Mouse (Mus musculus) embryonic facial prominence, embryonic 14.5 days (tissue): ENCODE measurements around the gene Rab11a. TPM values are rescaled to one million over a fixed set of nuclear protein-coding genes. Genes with fewer than 3 reads are reported as not detected.

Source experiments
- ATAC-seq: fragments of 200-750 bp; cut with Nextera tagmentation; 2 replicates; pipeline ENCODE4 v1.8.0; 2017; ENCODE audit warnings: low read depth, moderate number of reproducible peaks, moderate TSS enrichment
- DNase-seq: peaks from one replicate; pipeline ENCODE4 v3.0.0-alpha.2; 2015; ENCODE audit warnings: low spot score
- H3K27ac ChIP-seq: fragments of 300-500 bp; sonication (generic); replicated peaks from 2 replicates; pipeline ENCODE4 v1.5.1; 2014; ENCODE audit warnings: low read depth, mild to moderate bottlenecking, low read length, moderate library complexity
- H3K27me3 ChIP-seq: fragments of 300-500 bp; sonication (generic); replicated peaks from 2 replicates; pipeline ENCODE4 v1.6.1; 2014; ENCODE audit warnings: low read length; ENCODE audit not compliant: control insufficient read depth, insufficient read depth
- H3K36me3 ChIP-seq: fragments of 300-500 bp; sonication (generic); 2 replicates; pipeline ENCODE4 v1.6.1; 2014; ENCODE audit warnings: low read length, mixed read lengths; ENCODE audit not compliant: control insufficient read depth, insufficient read depth
- H3K4me1 ChIP-seq: fragments of 300-500 bp; sonication (generic); 2 replicates; pipeline ENCODE4 v1.6.1; 2014; ENCODE audit warnings: antibody characterized with exemption, low read length; ENCODE audit not compliant: control insufficient read depth, insufficient read depth
- H3K4me2 ChIP-seq: fragments of 300-500 bp; sonication (generic); 2 replicates; pipeline ENCODE4 v1.6.1; 2014; ENCODE audit warnings: low read depth, mild to moderate bottlenecking, low read length, moderate library complexity, mixed read lengths
- H3K4me3 ChIP-seq: fragments of 300-500 bp; sonication (generic); 2 replicates; pipeline ENCODE4 v1.5.1; 2014; ENCODE audit warnings: low read depth, mild to moderate bottlenecking, low read length
- H3K9ac ChIP-seq: fragments of 300-500 bp; sonication (generic); 2 replicates; pipeline ENCODE4 v1.6.1; 2014; ENCODE audit warnings: low read depth, mild to moderate bottlenecking, low read length, moderate library complexity, mixed read lengths
- H3K9me3 ChIP-seq: fragments of 300-500 bp; sonication (generic); 2 replicates; pipeline ENCODE4 v1.6.1; 2016; ENCODE audit warnings: low read length; ENCODE audit not compliant: control insufficient read depth
- WGBS: fragments of 180-500 bp; shearing (Covaris S2); extraction: QIAGEN DNeasy Blood & Tissue Kit; methylation state at CpG from one replicate; pipeline ENCODE4 v1.1.7; 2014; 5-methylcytosine and 5-hydroxymethylcytosine counted together
- polyA plus RNA-seq: library from polyadenylated mRNA; unstranded; fragments of >200 nt; fragmentation: Nextera tagmentation; extraction: Ambion mirVana; gene quantifications from 2 replicates; pipeline ENCODE4 v1.2.1, GENCODE M21; 2014

Rab11a gene
- polyA plus RNA-seq, 1 experiment from 2014 or later: 403 TPM

GRCm38 (mm10) chr9:64703420-64703965, 34.1 kb downstream of the Rab11a start:
- Histone ChIP-seq H3K4me1 (no peaks in the 10 kb centered on the region), H3K27me3 (no peaks in the 10 kb centered on the region), H3K9ac (no peak overlapping the region), H3K4me2 (no peak overlapping the region), H3K9me3 (no peaks in the 10 kb centered on the region), H3K4me3 (no peak overlapping the region), H3K27ac (no peak overlapping the region; the same call in 1 of the 2 replicates), H3K36me3 (peaks cover 28% of the 10 kb centered on the region; the same call in 1 of the 2 replicates)
- DNase-seq (no peak), ATAC-seq (no peak)

GRCm38 (mm10) chr9:64702937-64703336, 34.6 kb downstream of the Rab11a start:
- H3K4me1 ChIP-seq: no peaks in the 10 kb centered on the region
- no peak for ATAC-seq
- H3K4me3 ChIP-seq: no peak overlapping the region
- peak; percentile 71 for DNase-seq
- H3K9ac ChIP-seq: no peak overlapping the region
- no peak overlapping the region for H3K27ac ChIP-seq
- H3K36me3 ChIP-seq: peaks cover 22% of the 10 kb centered on the region; the same call in 1 of the 2 replicates
- no peaks in the 10 kb centered on the region for H3K27me3 ChIP-seq
- 72% methylated on average over 2 of the region's 2 CpGs for WGBS
- no peak overlapping the region for H3K4me2 ChIP-seq
- H3K9me3 ChIP-seq: no peaks in the 10 kb centered on the region

DNA sequence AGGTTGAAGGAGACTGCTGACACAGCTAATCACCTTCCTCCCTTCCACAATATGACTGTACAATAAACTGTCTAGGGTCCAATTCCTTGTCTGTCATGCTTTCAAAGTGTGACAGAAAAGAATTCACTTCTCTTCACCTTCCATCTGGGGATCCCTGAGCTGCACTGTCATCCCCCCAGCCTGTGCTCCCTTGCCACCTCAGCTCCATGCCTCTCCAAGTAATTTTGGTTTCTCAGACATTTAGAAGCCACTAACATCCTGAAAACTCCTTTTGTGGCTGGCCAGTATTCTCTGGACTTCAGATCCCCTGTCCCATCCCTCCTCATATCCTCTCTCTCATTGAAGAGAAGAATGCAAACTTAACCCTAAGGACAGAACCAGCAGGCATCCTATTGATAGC, 35.2 kb downstream of the Rab11a start:
- Histone ChIP-seq H3K9ac (no peak overlapping the region), H3K4me1 (no peaks in the 10 kb centered on the region), H3K27ac (no peak overlapping the region), H3K4me2 (no peak overlapping the region), H3K4me3 (no peak overlapping the region), H3K9me3 (no peaks in the 10 kb centered on the region), H3K36me3 (peaks cover 17% of the 10 kb centered on the region; the same call in 1 of the 2 replicates), H3K27me3 (no peaks in the 10 kb centered on the region)
- DNase-seq: no peak
- no peak for ATAC-seq

GRCm38 (mm10) chr9:64701651-64702050, 35.9 kb downstream of the Rab11a start:
- Histone ChIP-seq H3K4me2 (no peak overlapping the region), H3K9ac (no peak overlapping the region), H3K36me3 (peaks cover 11% of the 10 kb centered on the region; the same call in 1 of the 2 replicates), H3K4me3 (no peak overlapping the region), H3K9me3 (no peaks in the 10 kb centered on the region), H3K4me1 (no peaks in the 10 kb centered on the region), H3K27me3 (no peaks in the 10 kb centered on the region), H3K27ac (no peak overlapping the region)
- ATAC-seq (no peak), DNase-seq (peak; percentile 14)
- WGBS: 70% methylated on average over 1 of the region's 1 CpGs

- Histone ChIP-seq H3K36me3 (peaks cover 9% of the 10 kb centered on the region; the same call in 1 of the 2 replicates), H3K27ac (no peak overlapping the region), H3K27me3 (no peaks in the 10 kb centered on the region), H3K4me3 (no peak overlapping the region), H3K9ac (no peak overlapping the region), H3K9me3 (no peaks in the 10 kb centered on the region), H3K4me2 (no peak overlapping the region), H3K4me1 (no peaks in the 10 kb centered on the region)
- WGBS: 88% methylated on average over 4 of the region's 4 CpGs
- ATAC-seq (no peak), DNase-seq (no peak)
Observed at GRCm38 (mm10) chr9:64700451-64701311, 36.9 kb downstream of the Rab11a start.

DNA sequence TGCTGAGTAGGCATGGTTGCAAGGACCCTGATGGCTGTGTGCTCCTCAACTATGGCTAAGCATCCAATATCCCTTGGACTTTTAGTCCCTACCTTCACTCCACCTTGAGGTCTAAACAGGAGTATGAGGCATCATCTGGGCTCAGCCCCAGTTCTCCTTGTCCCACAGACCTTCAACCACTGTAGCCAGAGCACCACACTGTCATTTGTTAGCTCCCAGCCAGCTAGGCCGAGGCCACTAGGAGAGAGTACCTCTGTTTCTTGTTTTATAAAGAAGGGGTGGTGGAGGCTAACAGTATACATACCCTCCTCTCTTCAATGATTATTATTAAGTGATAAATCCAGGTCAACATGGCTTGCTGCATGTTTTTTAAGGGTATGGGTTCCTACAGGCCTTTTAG, 39.0 kb downstream of the Rab11a start:
- DNase-seq (no peak), ATAC-seq (no peak)
- Histone ChIP-seq H3K36me3 (peaks cover 17% of the 10 kb centered on the region), H3K27ac (no peak overlapping the region), H3K4me1 (no peaks in the 10 kb centered on the region), H3K27me3 (no peaks in the 10 kb centered on the region), H3K9ac (no peak overlapping the region), H3K4me2 (no peak overlapping the region), H3K4me3 (no peak overlapping the region), H3K9me3 (no peaks in the 10 kb centered on the region)
- WGBS: 100% methylated on average over 1 of the region's 1 CpGs

DNA sequence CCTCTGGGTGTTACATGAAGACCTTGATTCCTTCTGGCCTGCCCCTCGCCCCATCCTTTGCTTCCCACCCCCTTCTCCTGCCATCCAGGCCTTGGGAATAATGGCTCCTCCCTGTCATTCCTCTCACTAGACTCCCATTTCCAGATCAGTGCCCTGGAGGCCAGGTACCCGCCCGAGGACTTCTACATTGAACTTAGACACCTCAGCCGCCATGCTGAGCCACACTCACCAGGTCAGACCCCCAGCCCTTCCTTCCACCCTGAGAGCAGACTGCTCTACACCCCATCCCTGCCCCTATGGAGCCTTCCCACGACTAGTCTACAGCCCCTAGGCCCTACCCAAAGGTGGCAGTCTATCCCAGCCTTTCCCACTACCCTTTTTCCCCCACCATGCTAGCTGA, 39.9 kb downstream of the Rab11a start:
- Histone ChIP-seq H3K4me1 (no peaks in the 10 kb centered on the region), H3K9ac (no peak overlapping the region), H3K27ac (no peak overlapping the region), H3K36me3 (peaks cover 17% of the 10 kb centered on the region), H3K9me3 (no peaks in the 10 kb centered on the region), H3K27me3 (no peaks in the 10 kb centered on the region), H3K4me2 (no peak overlapping the region), H3K4me3 (no peak overlapping the region)
- no peak for DNase-seq
- WGBS: 88% methylated on average over 5 of the region's 5 CpGs
- ATAC-seq: no peak

DNA sequence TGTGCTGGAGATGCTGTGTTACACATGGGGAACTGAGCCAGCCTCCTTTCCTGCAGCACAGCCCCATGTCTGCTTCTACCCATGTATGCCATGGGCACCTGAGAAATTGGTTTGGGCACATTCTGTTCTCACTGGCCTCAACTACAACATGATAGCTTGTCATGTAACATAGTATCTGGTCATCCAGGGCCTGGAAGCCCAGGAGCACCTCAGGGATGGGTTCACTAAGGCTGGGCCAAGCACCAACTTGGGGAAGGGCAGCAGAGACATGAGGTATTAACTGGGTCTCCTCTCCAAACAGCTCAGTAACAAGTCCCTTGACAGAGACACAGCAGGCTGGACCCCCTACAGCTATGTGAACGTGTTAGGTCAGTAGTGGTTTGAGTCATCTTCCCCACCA, 40.6 kb downstream of the Rab11a start:
- H3K4me1 ChIP-seq: no peaks in the 10 kb centered on the region
- no peak overlapping the region for H3K4me3 ChIP-seq
- DNase-seq (no peak), ATAC-seq (no peak)
- 67% methylated on average over 1 of the region's 1 CpGs for WGBS
- H3K27me3 ChIP-seq: no peaks in the 10 kb centered on the region
- H3K9me3 ChIP-seq: no peaks in the 10 kb centered on the region
- H3K36me3 ChIP-seq: peaks cover 17% of the 10 kb centered on the region
- no peak overlapping the region for H3K4me2 ChIP-seq
- H3K9ac ChIP-seq: no peak overlapping the region
- no peak overlapping the region for H3K27ac ChIP-seq

- no peak overlapping the region for H3K4me2 ChIP-seq
- no peak overlapping the region for H3K27ac ChIP-seq
- peaks cover 17% of the 10 kb centered on the region for H3K36me3 ChIP-seq
- no peaks in the 10 kb centered on the region for H3K27me3 ChIP-seq
- ATAC-seq (no peak), DNase-seq (no peak)
- no peaks in the 10 kb centered on the region for H3K9me3 ChIP-seq
- no peak overlapping the region for H3K9ac ChIP-seq
- no peaks in the 10 kb centered on the region for H3K4me1 ChIP-seq
- H3K4me3 ChIP-seq: no peak overlapping the region
- 97% methylated on average over 4 of the region's 4 CpGs for WGBS
Observed at GRCm38 (mm10) chr9:64696404-64696803, 41.2 kb downstream of the Rab11a start.
